Mouse (Mus musculus): ENCODE data around the gene Cpeb3. TPM values are rescaled to one million over a fixed set of nuclear protein-coding genes. Genes with fewer than 3 reads are reported as not detected.
"Not testable (repeated sequence)": the region's sequence is repeated elsewhere in the genome, so short reads cannot be mapped to it uniquely, and the experiment has no call there.

The Cpeb3 gene
- polyA plus RNA-seq, 1 experiment, result 2.6 TPM

DNA sequence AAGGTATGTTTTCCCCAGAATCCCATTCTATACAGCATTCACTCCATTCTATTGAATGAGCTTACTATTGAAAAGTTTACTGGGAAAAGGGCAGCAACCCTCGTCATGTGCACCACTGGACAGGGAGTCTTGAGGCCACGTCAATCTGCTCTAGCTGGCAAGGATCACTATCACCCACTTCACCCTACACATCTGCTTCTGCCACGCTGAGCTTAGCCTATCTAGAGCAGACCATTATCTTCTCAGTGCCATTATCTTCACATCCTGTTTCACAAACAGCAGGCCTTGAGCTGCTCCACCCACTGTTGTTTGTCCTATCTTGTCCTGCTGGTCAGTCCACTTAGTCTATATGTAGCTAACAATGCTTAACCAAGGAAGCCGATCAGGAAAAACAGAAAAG, 66.8 kb downstream of the Cpeb3 start:
- no peak overlapping the region for H3ac ChIP-seq (ENCODE audit: control insufficient read depth, insufficient read length)
- H3K79me2 ChIP-seq (ENCODE audit: control insufficient read depth, insufficient read depth), result no peaks in the 10 kb centered on the region
- H3K36me3 ChIP-seq (ENCODE audit: control insufficient read depth, insufficient read depth), result no peaks in the 10 kb centered on the region
- no peak overlapping the region for H3K4me3 ChIP-seq
- no peak for TF ChIP-seq POLR2AphosphoS2 (IDR thresholded peaks at IDR 0.05; ENCODE audit: insufficient read length, low read depth)
- no peak for TF ChIP-seq CEBPB (IDR thresholded peaks at IDR 0.05; ENCODE audit: insufficient read depth, poor library complexity, severe bottlenecking)
- H3K4me2 ChIP-seq (ENCODE audit: low read depth), result no peak overlapping the region
- no peaks in the 10 kb centered on the region for H3K27me3 ChIP-seq (ENCODE audit: control insufficient read depth, insufficient read depth, insufficient read length)

DNA sequence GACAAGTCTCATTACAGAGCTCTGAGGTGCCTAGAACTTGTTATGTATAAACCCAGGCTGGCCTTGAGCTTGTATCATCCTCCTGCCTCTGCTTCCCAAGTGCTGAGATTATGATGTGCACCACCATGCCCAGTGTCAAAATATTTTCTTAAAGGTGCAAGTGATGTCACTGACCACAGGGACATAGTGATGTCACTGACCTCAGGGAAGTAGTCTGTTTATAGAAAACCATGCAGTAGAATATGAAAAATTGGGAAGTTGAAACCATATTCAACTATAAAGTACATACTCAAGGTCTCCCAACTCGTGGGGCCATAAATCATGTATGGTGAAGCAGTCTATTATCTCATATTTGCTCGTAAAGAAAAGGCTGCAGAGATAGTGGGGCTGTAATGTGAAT, 71.3 kb downstream of the Cpeb3 start:
- no peaks in the 10 kb centered on the region for H3K27me3 ChIP-seq (ENCODE audit: control insufficient read depth, insufficient read depth, insufficient read length)
- no peak overlapping the region for H3K4me2 ChIP-seq (ENCODE audit: low read depth)
- H3K4me3 ChIP-seq, result no peak overlapping the region
- no peaks in the 10 kb centered on the region for H3K36me3 ChIP-seq (ENCODE audit: control insufficient read depth, insufficient read depth)
- no peaks in the 10 kb centered on the region for H3K79me2 ChIP-seq (ENCODE audit: control insufficient read depth, insufficient read depth)
- no peak overlapping the region for H3ac ChIP-seq (ENCODE audit: control insufficient read depth, insufficient read length)
- no peak for TF ChIP-seq REST (IDR thresholded peaks at IDR 0.05; ENCODE audit: insufficient read depth, insufficient read length)
- TF ChIP-seq E2F4 (IDR thresholded peaks at IDR 0.05; ENCODE audit: insufficient read depth), result no peak
- no peak for TF ChIP-seq USF1 (IDR thresholded peaks at IDR 0.05; ENCODE audit: low read depth)
- no peak for TF ChIP-seq TCF12 (IDR thresholded peaks at IDR 0.05; ENCODE audit: insufficient read depth, poor library complexity, severe bottlenecking)
- no peak for TF ChIP-seq TCF3 (IDR thresholded peaks at IDR 0.05; ENCODE audit: insufficient read length, low read depth)
- TF ChIP-seq POLR2A (IDR thresholded peaks at IDR 0.05; ENCODE audit: insufficient read length, low read depth), result no peak
- no peak for TF ChIP-seq MYOD1 (IDR thresholded peaks at IDR 0.05; ENCODE audit: control insufficient read depth in 1 of 3, insufficient read length in 2 of 3, low read depth in 2 of 3)
- no peak for TF ChIP-seq MAX (IDR thresholded peaks at IDR 0.05; ENCODE audit: low read depth)
- no peak for TF ChIP-seq MYOG (IDR thresholded peaks at IDR 0.05; ENCODE audit: control insufficient read depth in 1 of 3, insufficient read depth in 1 of 3, insufficient read length in 2 of 3, low read depth in 2 of 3)
- TF ChIP-seq POLR2AphosphoS2 (IDR thresholded peaks at IDR 0.05; ENCODE audit: insufficient read length, low read depth), result no peak
- no peak for TF ChIP-seq SRF (IDR thresholded peaks at IDR 0.05; ENCODE audit: control insufficient read depth, insufficient read length, low read depth)
- TF ChIP-seq CEBPB (IDR thresholded peaks at IDR 0.05; ENCODE audit: insufficient read depth, poor library complexity, severe bottlenecking), result no peak

DNA sequence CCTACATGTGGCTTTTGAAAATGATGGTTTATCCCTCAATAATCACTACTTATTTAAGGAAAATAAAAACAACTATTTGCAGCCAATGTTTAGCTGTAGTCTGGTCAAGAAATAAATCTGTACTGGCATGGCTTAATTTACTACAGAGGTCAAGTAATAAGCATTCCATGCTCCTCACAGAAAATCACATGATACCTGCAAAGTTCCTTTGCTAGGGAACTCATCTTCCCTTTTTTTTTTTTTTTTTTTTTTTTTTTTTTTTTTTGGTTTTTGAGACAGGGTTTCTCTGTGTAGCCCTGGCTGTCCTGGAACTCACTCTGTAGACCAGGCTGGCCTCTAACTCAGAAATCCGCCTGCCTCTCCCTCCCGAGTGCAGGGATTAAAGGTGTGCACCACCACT, 72.9 kb downstream of the Cpeb3 start:
- not testable (repeated sequence) for H3K36me3 ChIP-seq (ENCODE audit: control insufficient read depth, insufficient read depth); H3ac ChIP-seq (ENCODE audit: control insufficient read depth, insufficient read length); H3K79me2 ChIP-seq (ENCODE audit: control insufficient read depth, insufficient read depth); H3K27me3 ChIP-seq (ENCODE audit: control insufficient read depth, insufficient read depth, insufficient read length); H3K4me2 ChIP-seq (ENCODE audit: low read depth); H3K4me3 ChIP-seq

GRCm38 (mm10) chr19:37133666-37134065, 74.7 kb downstream of the Cpeb3 start:
- H3K27me3 ChIP-seq (ENCODE audit: control insufficient read depth, insufficient read depth, insufficient read length), result no peaks in the 10 kb centered on the region
- H3K4me2 ChIP-seq (ENCODE audit: low read depth), result no peak overlapping the region
- H3K36me3 ChIP-seq (ENCODE audit: control insufficient read depth, insufficient read depth), result no peaks in the 10 kb centered on the region
- no peak overlapping the region for H3K4me3 ChIP-seq
- H3K79me2 ChIP-seq (ENCODE audit: control insufficient read depth, insufficient read depth), result no peaks in the 10 kb centered on the region
- TF ChIP-seq USF1 (IDR thresholded peaks at IDR 0.05; ENCODE audit: low read depth), result no peak
- no peak for TF ChIP-seq MAX (IDR thresholded peaks at IDR 0.05; ENCODE audit: low read depth)
- no peak for TF ChIP-seq POLR2AphosphoS2 (IDR thresholded peaks at IDR 0.05; ENCODE audit: insufficient read length, low read depth)
- TF ChIP-seq CEBPB (IDR thresholded peaks at IDR 0.05; ENCODE audit: insufficient read depth, poor library complexity, severe bottlenecking), result no peak
- TF ChIP-seq REST (IDR thresholded peaks at IDR 0.05; ENCODE audit: insufficient read depth, insufficient read length), result no peak
- TF ChIP-seq SRF (IDR thresholded peaks at IDR 0.05; ENCODE audit: control insufficient read depth, insufficient read length, low read depth), result no peak
- TF ChIP-seq TCF12 (IDR thresholded peaks at IDR 0.05; ENCODE audit: insufficient read depth, poor library complexity, severe bottlenecking), result no peak
- TF ChIP-seq E2F4 (IDR thresholded peaks at IDR 0.05; ENCODE audit: insufficient read depth), result no peak
- no peak for TF ChIP-seq MYOD1 (IDR thresholded peaks at IDR 0.05; ENCODE audit: control insufficient read depth in 1 of 3, insufficient read length in 2 of 3, low read depth in 2 of 3)
- no peak for TF ChIP-seq TCF3 (IDR thresholded peaks at IDR 0.05; ENCODE audit: insufficient read length, low read depth)
- no peak for TF ChIP-seq POLR2A (IDR thresholded peaks at IDR 0.05; ENCODE audit: insufficient read length, low read depth)
- TF ChIP-seq MYOG (IDR thresholded peaks at IDR 0.05; ENCODE audit: control insufficient read depth in 1 of 3, insufficient read depth in 1 of 3, insufficient read length in 2 of 3, low read depth in 2 of 3), result no peak
- no peak overlapping the region for H3ac ChIP-seq (ENCODE audit: control insufficient read depth, insufficient read length)

DNA sequence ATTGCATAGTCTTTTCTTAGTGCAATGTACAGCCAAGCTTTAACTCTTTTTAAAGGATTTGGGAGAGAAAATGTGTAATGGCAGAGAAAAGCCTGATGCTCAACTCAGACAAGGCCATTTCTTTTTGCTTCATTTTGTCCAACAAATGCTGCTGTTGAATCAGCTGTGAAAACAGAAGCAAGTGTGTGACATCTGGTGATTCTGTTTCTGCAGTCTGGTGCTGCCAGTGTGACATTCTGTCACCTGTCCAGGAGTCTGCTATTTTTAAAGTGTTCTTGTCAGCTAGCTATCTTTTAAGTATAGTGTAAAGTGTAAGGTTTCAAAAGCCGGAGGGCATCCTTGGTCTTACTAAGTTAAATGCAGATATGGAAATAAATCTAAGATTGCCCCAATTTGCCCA, 76.7 kb downstream of the Cpeb3 start:
- TF ChIP-seq MYOG (IDR thresholded peaks at IDR 0.05; ENCODE audit: control insufficient read depth in 1 of 3, insufficient read depth in 1 of 3, insufficient read length in 2 of 3, low read depth in 2 of 3), result peak in 2 of 3 experiments; percentile 27 to 83
- TF ChIP-seq CEBPB (IDR thresholded peaks at IDR 0.05; ENCODE audit: insufficient read depth, poor library complexity, severe bottlenecking), result no peak
- TF ChIP-seq POLR2A (IDR thresholded peaks at IDR 0.05; ENCODE audit: insufficient read length, low read depth), result no peak
- no peak for TF ChIP-seq MAX (IDR thresholded peaks at IDR 0.05; ENCODE audit: low read depth)
- TF ChIP-seq TCF3 (IDR thresholded peaks at IDR 0.05; ENCODE audit: insufficient read length, low read depth), result no peak
- TF ChIP-seq MYOD1 (IDR thresholded peaks at IDR 0.05; ENCODE audit: control insufficient read depth in 1 of 3, insufficient read length in 2 of 3, low read depth in 2 of 3), result peak; percentile 14 to 80 (median 56)
- TF ChIP-seq TCF12 (IDR thresholded peaks at IDR 0.05; ENCODE audit: insufficient read depth, poor library complexity, severe bottlenecking), result peak; percentile 60
- no peak for TF ChIP-seq E2F4 (IDR thresholded peaks at IDR 0.05; ENCODE audit: insufficient read depth)
- TF ChIP-seq SRF (IDR thresholded peaks at IDR 0.05; ENCODE audit: control insufficient read depth, insufficient read length, low read depth), result no peak
- peak overlapping the region; percentile 12 for H3K4me2 ChIP-seq (ENCODE audit: low read depth)
- no peaks in the 10 kb centered on the region for H3K27me3 ChIP-seq (ENCODE audit: control insufficient read depth, insufficient read depth, insufficient read length)
- H3K36me3 ChIP-seq (ENCODE audit: control insufficient read depth, insufficient read depth), result no peaks in the 10 kb centered on the region
- no peak overlapping the region for H3ac ChIP-seq (ENCODE audit: control insufficient read depth, insufficient read length)
- no peaks in the 10 kb centered on the region for H3K79me2 ChIP-seq (ENCODE audit: control insufficient read depth, insufficient read depth)
- H3K4me3 ChIP-seq, result no peak overlapping the region
